Mouse (Mus musculus) cerebellum, postnatal 10 days (tissue): Measurements from ENCODE around the gene Dgki.
"Not testable (repeated sequence)": the region's sequence is repeated elsewhere in the genome, so short reads cannot be mapped to it uniquely, and the experiment has no call there.

Experiments used
- DNase-seq, 2 experiments: peaks; one replicate each; pipeline ENCODE4 v3.0.0; 2021; ENCODE audit warnings: mixed read lengths in 2 of 2

Dgki gene

GRCm38 (mm10) chr6:37142991-37143866, 156.8 kb downstream of the Dgki start:
- DNase-seq = peak; percentile 56 to 67

DNA sequence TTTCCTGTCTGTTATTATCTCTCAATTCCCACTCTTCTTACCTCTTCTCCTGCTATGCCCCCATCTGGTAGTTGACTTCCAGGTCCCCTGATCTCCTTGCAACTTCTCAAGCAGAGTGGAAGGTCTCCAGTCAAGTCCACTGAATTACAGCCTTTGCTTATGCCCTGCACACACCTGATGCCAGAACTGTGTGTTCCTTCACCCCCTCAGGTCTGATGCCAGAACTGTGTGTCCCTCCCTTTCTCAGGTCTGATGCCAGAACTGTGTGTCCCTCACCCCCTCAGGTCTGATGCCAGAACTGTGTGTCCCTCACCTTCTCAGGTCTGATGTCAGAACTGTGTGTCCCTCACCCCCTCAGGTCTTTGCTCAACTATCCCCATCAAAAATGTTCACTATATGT, 161.2 kb downstream of the Dgki start:
- peak in 1 of 2 experiments; percentile 19 for DNase-seq

GRCm38 (mm10) chr6:37131257-37131656, 168.7 kb downstream of the Dgki start:
- DNase-seq = no peak

DNA sequence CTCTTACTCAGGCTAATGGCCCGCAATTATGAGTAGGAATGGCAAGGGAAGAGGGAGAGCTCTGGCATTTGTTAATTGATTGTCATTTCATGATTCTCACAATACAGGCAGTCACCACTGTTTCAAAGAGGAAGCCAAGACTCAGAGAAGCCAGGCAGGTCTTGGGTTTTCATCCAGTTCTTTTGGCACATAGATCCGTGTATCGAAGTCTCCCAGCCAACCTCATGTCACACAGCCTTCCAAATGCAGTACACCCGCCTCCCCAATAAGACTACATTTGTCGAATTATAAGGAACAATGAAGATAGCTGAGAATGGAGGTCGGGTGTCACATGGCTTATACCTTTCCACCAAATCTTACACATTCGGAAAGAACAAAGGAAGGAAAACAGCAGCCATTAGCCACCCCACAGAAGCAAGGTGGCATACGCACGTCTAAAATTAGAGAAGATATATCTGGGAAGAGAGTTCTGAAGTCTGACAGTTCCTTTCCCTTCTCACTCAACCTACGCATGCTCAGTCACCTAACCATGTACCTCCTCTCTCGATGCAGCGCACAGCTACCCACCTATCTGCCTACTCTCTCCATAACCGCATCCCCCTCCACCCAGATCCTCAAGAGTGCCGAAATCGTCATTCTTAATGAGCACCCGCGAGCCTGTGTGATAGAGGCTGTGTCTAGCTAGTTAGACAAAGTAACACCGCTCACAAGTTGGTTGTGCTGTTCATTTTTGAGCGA, 179.4 kb downstream of the Dgki start:
- no peak for DNase-seq

DNA sequence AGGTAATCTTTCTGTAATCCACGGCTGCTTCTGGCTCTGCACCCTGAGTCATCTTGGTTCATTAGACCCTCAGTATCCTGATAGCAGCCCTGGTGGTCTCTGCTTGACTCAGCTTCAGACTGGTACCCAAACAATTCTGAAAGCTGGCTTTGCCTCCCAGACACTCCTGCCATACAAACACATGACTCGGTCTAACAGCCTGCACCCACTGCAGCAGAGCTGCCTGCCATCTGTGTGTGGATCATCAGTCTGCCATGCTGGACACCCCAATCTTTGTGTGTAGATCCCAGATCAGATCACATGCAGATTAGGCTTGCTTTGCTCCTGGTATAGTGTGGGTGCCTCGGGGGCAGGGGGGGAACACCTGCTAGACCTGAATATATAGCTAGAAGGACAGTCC, 180.8 kb downstream of the Dgki start:
- no peak for DNase-seq

DNA sequence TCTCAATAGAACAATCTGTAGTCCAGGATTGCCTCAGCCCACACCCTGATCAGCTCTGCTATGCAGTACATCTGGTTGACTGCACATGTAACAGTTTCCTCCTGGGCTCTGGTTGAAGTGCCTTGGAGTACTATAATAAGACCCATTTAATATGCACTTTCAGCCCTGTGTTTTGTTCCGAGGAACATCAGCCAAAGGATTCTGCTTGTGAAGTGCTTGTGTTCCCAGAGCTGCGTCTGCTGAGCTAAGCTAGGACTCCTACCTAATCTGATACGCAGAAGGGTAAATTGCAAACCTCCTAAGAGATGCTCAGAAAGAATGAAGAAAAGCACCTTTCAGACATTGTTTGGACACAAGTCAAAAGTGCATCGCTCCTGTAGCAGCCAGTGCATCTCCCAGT, 186.9 kb downstream of the Dgki start:
- DNase-seq = no peak

- DNase-seq = not testable (repeated sequence)
Observed at GRCm38 (mm10) chr6:37106236-37106635, 193.7 kb downstream of the Dgki start.

- no peak for DNase-seq
Observed at GRCm38 (mm10) chr6:37100413-37100812, 199.6 kb downstream of the Dgki start.

GRCm38 (mm10) chr6:37097356-37098155, 202.4 kb downstream of the Dgki start:
- DNase-seq = peak; percentile 93 to 96

DNA sequence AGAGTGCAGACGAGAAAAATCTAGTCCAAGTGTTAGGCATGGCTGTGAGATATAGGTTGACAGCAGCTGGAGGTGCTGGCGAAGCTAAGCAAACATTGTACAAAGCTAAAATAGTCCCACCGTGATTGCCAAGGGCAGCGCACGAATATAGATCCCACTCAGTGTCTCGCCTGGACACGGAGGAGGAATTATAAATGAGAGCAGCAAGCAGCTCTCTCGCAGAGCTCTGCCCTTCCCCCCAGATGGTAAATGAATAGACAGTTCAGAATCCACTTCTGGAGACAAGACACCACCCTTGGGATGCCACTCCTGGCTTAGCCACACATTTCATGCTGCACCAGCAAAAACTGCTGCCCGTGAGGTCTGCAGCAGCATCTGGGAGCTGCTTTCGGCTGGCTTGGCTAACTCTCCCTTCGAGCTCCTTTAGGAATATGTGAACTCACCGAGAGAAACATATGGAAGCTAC, 203.1 kb downstream of the Dgki start:
- peak; percentile 22 to 25 for DNase-seq

DNA sequence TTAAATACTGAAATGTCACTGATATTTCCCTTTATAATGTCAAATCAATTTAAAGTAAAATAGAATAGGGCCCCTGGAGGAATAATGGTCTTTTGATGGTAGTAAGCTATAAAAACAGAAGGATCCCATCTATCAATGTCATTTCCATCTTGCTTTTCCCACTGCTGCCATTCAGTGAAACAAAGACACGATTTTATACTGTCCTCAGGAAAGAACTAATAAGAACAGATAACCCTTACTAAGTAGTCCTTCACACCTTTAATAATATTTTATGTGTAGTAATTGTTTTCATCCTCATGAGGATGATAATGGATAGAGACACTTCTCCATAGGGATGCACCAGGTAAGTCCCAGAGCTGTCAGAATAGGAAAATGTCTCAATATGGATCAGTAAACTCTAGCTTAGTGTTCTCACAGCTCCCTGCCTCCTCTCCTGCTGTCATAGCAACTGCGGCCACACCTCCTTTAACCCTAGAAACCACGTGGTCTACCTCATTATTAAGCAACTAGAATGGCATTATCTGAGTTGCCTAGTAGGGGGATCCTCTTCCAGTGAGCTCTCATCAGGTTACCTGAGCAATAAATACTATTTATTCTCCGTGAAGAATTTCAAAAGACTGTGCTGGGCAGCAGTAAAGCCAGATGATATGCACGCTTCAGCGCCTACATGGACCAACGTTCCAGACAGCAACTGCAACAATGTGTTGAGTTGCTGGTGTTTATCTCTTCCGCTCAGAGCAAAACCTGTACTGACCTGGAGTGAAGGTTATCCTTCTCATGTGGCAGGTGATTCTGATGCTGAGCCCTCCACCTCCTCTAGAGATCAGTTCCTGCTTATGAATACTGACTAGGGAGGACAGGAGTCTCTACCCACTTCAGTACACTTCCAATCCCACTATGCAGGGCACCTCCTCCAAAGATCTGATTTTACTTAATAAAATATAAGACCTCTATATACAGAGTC, 210.6 kb downstream of the Dgki start:
- no peak for DNase-seq

GRCm38 (mm10) chr6:37082990-37083389, 217.0 kb downstream of the Dgki start:
- DNase-seq = no peak

- DNase-seq = peak; percentile 45 to 52
Observed at GRCm38 (mm10) chr6:37072401-37073016, 227.5 kb downstream of the Dgki start.

DNA sequence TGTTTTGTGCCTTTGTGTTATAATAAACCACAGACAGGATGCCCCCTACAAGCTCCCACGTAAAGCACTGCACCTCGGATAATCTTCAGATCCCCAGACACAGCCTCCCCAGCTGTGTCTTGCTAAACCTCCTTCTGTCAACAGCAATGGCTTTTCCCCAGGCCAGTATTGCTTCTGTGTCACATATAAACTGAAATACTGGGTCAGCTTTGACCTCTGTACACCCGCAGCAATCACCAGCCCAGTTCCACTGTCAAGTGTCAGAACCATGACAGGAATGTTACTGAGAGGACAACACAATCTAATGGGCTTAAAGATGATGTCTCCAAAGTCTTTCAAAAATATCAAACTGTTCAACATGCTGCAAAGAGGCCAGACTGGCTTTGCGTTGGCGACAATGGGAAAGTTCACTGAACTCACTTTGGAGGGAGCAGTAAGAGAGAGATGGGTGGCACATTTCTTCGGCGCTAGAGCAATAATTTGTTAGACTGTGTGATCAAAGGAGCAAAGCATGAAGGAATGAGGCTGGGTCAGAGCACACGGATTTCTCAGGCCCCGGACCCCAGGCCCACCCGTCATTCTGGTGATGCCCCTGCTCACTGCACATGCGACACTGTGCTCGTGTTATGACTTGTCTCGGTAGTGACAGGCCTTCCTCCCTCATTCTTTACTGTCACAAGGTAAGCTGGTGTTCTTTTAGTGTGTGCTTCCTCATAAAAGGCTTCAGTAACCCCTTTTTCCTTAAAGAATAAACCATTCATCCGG, 230.0 kb downstream of the Dgki start:
- no peak for DNase-seq

GRCm38 (mm10) chr6:37068737-37069136, 231.2 kb downstream of the Dgki start:
- peak; percentile 95 for DNase-seq

DNA sequence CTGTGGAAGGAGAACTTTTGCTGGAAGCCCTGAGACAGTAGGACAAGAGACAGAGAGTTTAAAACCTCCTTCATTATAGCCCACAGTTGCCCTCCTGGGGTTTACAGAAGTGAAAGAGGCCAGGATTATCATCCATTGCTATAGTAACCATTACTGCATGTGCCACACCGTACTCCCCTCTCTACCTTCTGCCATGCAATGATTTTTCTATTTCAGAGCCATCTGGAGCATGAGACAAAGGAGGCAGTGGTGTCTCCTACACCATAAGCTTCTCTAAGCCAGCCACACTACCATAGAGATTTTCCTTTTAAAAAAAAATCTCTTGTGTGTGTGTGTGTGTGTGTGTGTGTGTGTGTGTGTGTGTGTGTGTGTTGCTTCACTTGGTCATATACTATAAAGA, 232.6 kb downstream of the Dgki start:
- DNase-seq = peak; percentile 38 to 42

GRCm38 (mm10) chr6:37064214-37064830, 235.7 kb downstream of the Dgki start:
- DNase-seq = no peak

DNA sequence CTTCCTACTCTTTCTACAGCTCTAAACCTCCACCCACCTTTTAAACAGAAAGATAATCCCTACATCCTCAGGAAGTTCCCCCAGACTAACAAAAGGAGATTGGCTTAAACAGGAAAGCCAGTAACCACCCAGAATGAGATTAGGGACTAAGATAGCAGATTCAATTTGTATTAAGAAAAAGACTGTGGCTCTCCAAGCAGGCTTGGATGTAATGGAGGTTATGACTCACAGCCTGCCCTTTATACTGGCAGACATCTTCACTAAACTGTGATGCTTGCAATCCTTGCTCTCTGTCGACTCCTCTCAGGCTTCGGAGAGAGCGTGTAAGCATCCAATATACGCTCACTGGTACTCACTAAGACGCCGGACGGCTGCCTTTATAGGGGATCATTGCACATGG, 236.7 kb downstream of the Dgki start:
- no peak for DNase-seq

- no peak for DNase-seq
Observed at GRCm38 (mm10) chr6:37060114-37060513, 239.9 kb downstream of the Dgki start.

- DNase-seq = no peak
Observed at GRCm38 (mm10) chr6:37057957-37058356, 242.0 kb downstream of the Dgki start.
